ENCODE assay signal across 9 mouse cellular contexts in genomic region chr4:149710510-149710909, GRCm38 (mm10). TPM values are rescaled to one million over a fixed set of nuclear protein-coding genes. Genes with fewer than 3 reads are reported as not detected.
DNase-seq lines count a peak whose midpoint lies in the region; ATAC-seq and TF ChIP-seq lines count a peak whose summit lies in the region.
"Had no signal": no experiment of that assay in that cellular context is flagged by ENCODE, and none has a peak within 500 bp of the region (broad histone marks: within the 10 kb centered on the region; RNA-seq: fewer than 3 reads in every experiment).

No protein-coding gene starts in this region.

- H3K4me2 ChIP-seq in lung, embryonic 14.5 days: no peak overlapping the region
- H3K4me2 ChIP-seq: neural tube, embryonic 12.5 days had no signal

- H3K36me3 ChIP-seq in lung, embryonic 14.5 days (ENCODE audit: insufficient read depth): peaks cover 9% of the 10 kb centered on the region

- no peaks in the 10 kb centered on the region for H3K9me3 ChIP-seq in lung, embryonic 14.5 days (ENCODE audit: low read depth, low read length)
- H3K9me3 ChIP-seq: neural tube, embryonic 12.5 days had no signal

- 19% methylated on average over 5 of the region's 5 CpGs for WGBS in lung, embryonic 14.5 days

- peak; percentile 84 for TF ChIP-seq CTCF in lung, embryonic 14.5 days (IDR thresholded peaks at IDR 0.05; ENCODE audit: low read depth)

- H3K9ac ChIP-seq in lung, embryonic 14.5 days: no peak overlapping the region
- H3K9ac ChIP-seq: neural tube, embryonic 12.5 days had no signal

- no peak overlapping the region for H3K4me3 ChIP-seq in lung, embryonic 14.5 days (ENCODE audit: low read depth, low read length)
- H3K4me3 ChIP-seq: neural tube, embryonic 12.5 days had no signal

- DNase-seq in adrenal gland, adult (ENCODE audit: inconsistent age in 2 of 2, low spot score in 1 of 2): peak; percentile 71 to 87
- DNase-seq in adrenal gland, postnatal 25 days: no peak
- DNase-seq in c-Kit-positive CD71-positive TER-119-negative erythroid progenitor cells, embryonic 14.5 days (ENCODE audit: low read depth): peak; percentile 58
- peak; percentile 78 for DNase-seq in heart, adult 8-10 months (ENCODE audit: low spot score)
- peak; percentile 79 for DNase-seq in kidney, adult 9 months
- DNase-seq in lung, embryonic 14.5 days: peak; percentile 76
- peak; percentile 68 for DNase-seq in retina, embryonic 14.5 days (ENCODE audit: low spot score)

- no peak overlapping the region for H3K27ac ChIP-seq in lung, embryonic 14.5 days (ENCODE audit: low read depth)
- H3K27ac ChIP-seq: neural tube, embryonic 12.5 days had no signal

- H3K27me3 ChIP-seq in lung, embryonic 14.5 days (ENCODE audit: insufficient read depth, low read length): no peaks in the 10 kb centered on the region
- H3K27me3 ChIP-seq: neural tube, embryonic 12.5 days had no signal

- peak; percentile 99 for ATAC-seq in CD4-positive, CD25-positive, alpha-beta regulatory T cell, adult 4 months
- peak; percentile 79 for ATAC-seq in lung, embryonic 14.5 days (ENCODE audit: insufficient read depth)

- no peaks in the 10 kb centered on the region for H3K4me1 ChIP-seq in lung, embryonic 14.5 days (ENCODE audit: insufficient read depth)
- H3K4me1 ChIP-seq: neural tube, embryonic 12.5 days had no signal

RNA-seq across cellular contexts. Expression of gene Pik3cd, which starts 8.1 kb away (rescaled TPM):
- 2.0 and 4.4 TPM in 2 replicates for total RNA-seq in adrenal gland, postnatal 25 days (2021)
- polyA plus RNA-seq in CD4-positive, CD25-positive, alpha-beta regulatory T cell, adult 4 months (2017; shearing (Covaris generic)): 100 to 1,000 TPM; 102 to 179 TPM
- total RNA-seq in heart, adult 8-10 months (2022): 1 to 10 TPM; 4.7 to 5.8 (median 5.1) TPM
- polyA plus RNA-seq in lung, embryonic 14.5 days (2014; fragmentation: Nextera tagmentation; extraction: Ambion mirVana): 4.9 and 5.5 TPM in 2 replicates

RNA-seq across cellular contexts. Expression of gene Tmem201, which starts 27.3 kb away (rescaled TPM):
- 34.1 and 36.1 TPM in 2 replicates for total RNA-seq in adrenal gland, postnatal 25 days (2021)
- polyA plus RNA-seq in CD4-positive, CD25-positive, alpha-beta regulatory T cell, adult 4 months (2017; shearing (Covaris generic)): 1 to 10 TPM; 4.6 to 7.8 TPM
- total RNA-seq in heart, adult 8-10 months (2022): 10 to 100 TPM; 92.2 to 93.9 (median 93.1) TPM
- 24.7 and 30.3 TPM in 2 replicates for polyA plus RNA-seq in lung, embryonic 14.5 days (2014; fragmentation: Nextera tagmentation; extraction: Ambion mirVana)
